Mouse (Mus musculus): ENCODE data around the gene Gm49321. TPM values are rescaled to one million over a fixed set of nuclear protein-coding genes. Genes with fewer than 3 reads are reported as not detected.

Gm49321 gene
- polyA plus RNA-seq, 1 experiment from 2014 or later = 12.0 TPM

- no peak overlapping the region for H3K4me3 ChIP-seq (ENCODE audit: low read depth, low read length)
- H3K4me1 ChIP-seq (ENCODE audit: control insufficient read depth, insufficient read depth, low read length) = no peaks in the 10 kb centered on the region
- H3K9me3 ChIP-seq (replicated peaks; ENCODE audit: control insufficient read depth, low read length) = no peaks in the 10 kb centered on the region
- no peak overlapping the region for H3K27ac ChIP-seq (ENCODE audit: low read depth, low read length)
- ATAC-seq (replicated peaks; ENCODE audit: insufficient number of reproducible peaks, low FRiP score, low TSS enrichment) = 0 out of 2 replicates have a peak, but pooled peaks have one; percentile 46
- no peak overlapping the region for H3K9ac ChIP-seq (ENCODE audit: low read depth, low read length)
- H3K27me3 ChIP-seq (ENCODE audit: control insufficient read depth, insufficient read depth, low read length) = no peaks in the 10 kb centered on the region
- H3K4me2 ChIP-seq = no peak overlapping the region
- no peaks in the 10 kb centered on the region for H3K36me3 ChIP-seq (ENCODE audit: control insufficient read depth, insufficient read depth, low read length)
- WGBS (ENCODE audit: insufficient replicate concordance) = 22% methylated on average over 8 of the region's 8 CpGs
Measured at GRCm38 (mm10) chr12:74009448-74009911, 72.0 kb downstream of the Gm49321 start.

GRCm38 (mm10) chr12:74013739-74014138 lies 76.3 kb downstream of the Gm49321 start:
- Histone ChIP-seq H3K27ac (ENCODE audit: low read depth, low read length) (no peak overlapping the region), H3K36me3 (ENCODE audit: control insufficient read depth, insufficient read depth, low read length) (no peaks in the 10 kb centered on the region), H3K9ac (ENCODE audit: low read depth, low read length) (peak overlapping the region; percentile 44; the same call in 1 of the 2 replicates), H3K4me3 (ENCODE audit: low read depth, low read length) (peak overlapping the region; percentile 19), H3K4me1 (ENCODE audit: control insufficient read depth, insufficient read depth, low read length) (no peaks in the 10 kb centered on the region), H3K27me3 (ENCODE audit: control insufficient read depth, insufficient read depth, low read length) (no peaks in the 10 kb centered on the region), H3K9me3 (replicated peaks; ENCODE audit: control insufficient read depth, low read length) (no peaks in the 10 kb centered on the region), H3K4me2 (peak overlapping the region; percentile 59)
- peak; percentile 77 for ATAC-seq (replicated peaks; ENCODE audit: insufficient number of reproducible peaks, low FRiP score, low TSS enrichment)
- 0% methylated on average over 6 of the region's 6 CpGs for WGBS (ENCODE audit: insufficient replicate concordance)

- H3K4me1 ChIP-seq (ENCODE audit: control insufficient read depth, insufficient read depth, low read length) = no peaks in the 10 kb centered on the region
- no peak overlapping the region for H3K9ac ChIP-seq (ENCODE audit: low read depth, low read length)
- H3K4me2 ChIP-seq = no peak overlapping the region
- WGBS (ENCODE audit: insufficient replicate concordance) = 55% methylated on average over 7 of the region's 7 CpGs
- no peak overlapping the region for H3K27ac ChIP-seq (ENCODE audit: low read depth, low read length)
- no peak for ATAC-seq (replicated peaks; ENCODE audit: insufficient number of reproducible peaks, low FRiP score, low TSS enrichment)
- no peaks in the 10 kb centered on the region for H3K36me3 ChIP-seq (ENCODE audit: control insufficient read depth, insufficient read depth, low read length)
- H3K27me3 ChIP-seq (ENCODE audit: control insufficient read depth, insufficient read depth, low read length) = no peaks in the 10 kb centered on the region
- no peaks in the 10 kb centered on the region for H3K9me3 ChIP-seq (replicated peaks; ENCODE audit: control insufficient read depth, low read length)
- H3K4me3 ChIP-seq (ENCODE audit: low read depth, low read length) = no peak overlapping the region
Measured at GRCm38 (mm10) chr12:74014739-74015270, 77.4 kb downstream of the Gm49321 start.

DNA sequence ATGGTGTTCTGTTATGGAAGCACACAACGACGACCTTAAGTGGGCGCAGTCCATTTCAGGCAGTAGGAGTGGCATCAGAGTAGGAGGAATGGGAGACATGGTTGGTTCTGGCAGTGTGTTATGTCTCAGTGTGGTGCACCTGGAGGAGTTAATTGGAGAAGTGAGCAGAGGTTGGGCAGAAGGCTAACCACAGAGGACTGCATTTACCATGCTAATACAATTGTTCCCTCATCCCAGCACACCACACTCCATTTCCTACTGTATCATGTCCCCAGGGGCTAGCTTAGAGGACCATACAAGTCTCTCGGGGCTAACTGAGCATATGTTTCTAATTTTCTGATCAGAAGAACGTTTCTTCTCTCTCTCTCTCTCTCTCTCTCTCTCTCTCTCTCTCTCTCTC lies 78.0 kb downstream of the Gm49321 start:
- H3K27me3 ChIP-seq (ENCODE audit: control insufficient read depth, insufficient read depth, low read length) = no peaks in the 10 kb centered on the region
- H3K4me2 ChIP-seq = no peak overlapping the region
- WGBS (ENCODE audit: insufficient replicate concordance) = 73% methylated on average over 5 of the region's 5 CpGs
- no peak overlapping the region for H3K4me3 ChIP-seq (ENCODE audit: low read depth, low read length)
- H3K9me3 ChIP-seq (replicated peaks; ENCODE audit: control insufficient read depth, low read length) = no peaks in the 10 kb centered on the region
- no peak overlapping the region for H3K27ac ChIP-seq (ENCODE audit: low read depth, low read length)
- H3K36me3 ChIP-seq (ENCODE audit: control insufficient read depth, insufficient read depth, low read length) = no peaks in the 10 kb centered on the region
- no peaks in the 10 kb centered on the region for H3K4me1 ChIP-seq (ENCODE audit: control insufficient read depth, insufficient read depth, low read length)
- ATAC-seq (replicated peaks; ENCODE audit: insufficient number of reproducible peaks, low FRiP score, low TSS enrichment) = no peak
- H3K9ac ChIP-seq (ENCODE audit: low read depth, low read length) = no peak overlapping the region

Other genes starting within 250 kb of the Gm49321 start
- 182 and 206 TPM in 2 replicates for gene Hif1a, start 36.3 kb upstream of the Gm49321 start, polyA plus RNA-seq (2014; fragmentation: Nextera tagmentation; extraction: Ambion mirVana)
- 17.8 and 21.2 TPM in 2 replicates for gene Snapc1, start 26.8 kb downstream of the Gm49321 start, polyA plus RNA-seq (2014; fragmentation: Nextera tagmentation; extraction: Ambion mirVana)
- gene Syt16, start 60.0 kb downstream of the Gm49321 start, polyA plus RNA-seq (2014; fragmentation: Nextera tagmentation; extraction: Ambion mirVana) = 0.49 and 0.52 TPM in 2 replicates

All from heart, embryonic 11.5 days (tissue).